Mouse (Mus musculus) lung, postnatal 36 days (tissue): ENCODE measurements at regions not wholly inside any gene's neighbourhood (a gene's known extent, or its start where the extent isn't known, plus 50 kb on each side); places are given as distances from the start of the nearest gene placed in this dataset.
A peak's percentile ranks its signal among the peaks of the same experiment; 100 is the strongest.

Source experiments
- DNase-seq: peaks from one replicate; pipeline ENCODE4 v3.0.0; 2022; ENCODE audit warnings: mixed read lengths

DNA sequence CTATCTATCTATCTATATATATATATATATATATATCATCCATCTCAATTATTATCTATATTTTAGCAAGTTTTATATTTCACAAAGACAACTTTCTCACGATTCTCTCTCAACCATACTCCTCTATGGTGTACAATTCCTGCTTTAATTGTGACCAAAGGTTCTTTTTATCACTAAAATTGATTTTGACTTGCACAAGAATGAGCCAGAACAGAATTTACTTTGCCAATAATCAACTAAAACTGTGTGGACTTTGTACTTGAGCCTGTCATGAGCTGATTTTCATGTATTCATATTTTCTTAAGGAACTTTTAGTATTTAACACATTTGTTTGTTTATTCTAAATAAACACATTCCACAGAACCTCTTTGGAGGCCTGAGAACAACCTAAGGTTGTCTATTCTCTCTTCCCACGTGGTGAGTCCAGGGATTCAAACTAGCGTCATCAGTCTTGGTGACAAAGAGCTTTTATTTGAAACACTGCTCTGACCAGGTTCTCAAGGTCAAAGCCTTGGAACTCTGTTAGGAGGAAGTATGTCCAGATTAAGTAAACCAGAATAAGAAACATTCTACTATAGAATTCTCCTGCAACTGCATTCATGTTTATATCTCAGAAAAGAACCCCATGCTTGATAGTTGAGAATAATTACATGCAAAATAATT lies 207.7 kb downstream of the Gm11146 start:
- no peak for DNase-seq

DNA sequence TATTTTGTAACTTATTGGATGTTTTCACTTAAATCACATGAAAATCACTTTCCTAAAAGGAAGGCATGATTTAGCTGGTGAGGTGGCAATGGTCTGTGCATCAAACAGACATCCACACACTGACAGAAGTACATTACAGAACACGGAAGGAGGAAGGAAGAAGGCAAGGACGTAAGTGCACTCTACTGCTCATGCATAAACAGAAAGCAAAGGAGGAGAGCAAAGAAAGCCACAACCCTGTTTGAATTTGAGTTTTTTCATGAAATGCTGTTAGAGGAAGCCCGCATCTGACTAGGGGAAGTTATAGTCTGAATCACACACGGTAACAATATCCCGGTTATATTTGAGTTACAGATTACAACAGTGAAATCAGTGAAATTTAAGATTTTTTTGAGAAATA lies 208.4 kb downstream of the Gm11146 start:
- DNase-seq = no peak

DNA sequence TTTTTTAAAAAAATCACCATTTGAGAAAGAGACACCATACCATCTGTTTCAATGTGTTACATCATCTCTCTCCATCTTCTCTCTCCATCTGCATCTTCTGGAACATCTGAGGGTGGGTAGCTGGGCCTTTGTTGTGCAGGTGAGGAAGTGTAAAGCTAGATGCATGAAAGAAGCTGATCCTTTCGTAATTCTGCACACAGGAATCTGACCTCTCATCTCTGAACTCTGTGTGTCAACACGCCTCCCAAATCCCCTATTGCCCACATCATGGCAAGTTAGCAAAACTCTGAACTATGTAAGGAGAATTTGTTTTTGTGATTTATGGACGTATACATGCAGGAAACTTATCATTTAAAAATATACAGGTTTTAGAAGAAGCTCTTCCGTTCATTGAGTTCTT lies 209.7 kb downstream of the Gm11146 start:
- DNase-seq = no peak

DNA sequence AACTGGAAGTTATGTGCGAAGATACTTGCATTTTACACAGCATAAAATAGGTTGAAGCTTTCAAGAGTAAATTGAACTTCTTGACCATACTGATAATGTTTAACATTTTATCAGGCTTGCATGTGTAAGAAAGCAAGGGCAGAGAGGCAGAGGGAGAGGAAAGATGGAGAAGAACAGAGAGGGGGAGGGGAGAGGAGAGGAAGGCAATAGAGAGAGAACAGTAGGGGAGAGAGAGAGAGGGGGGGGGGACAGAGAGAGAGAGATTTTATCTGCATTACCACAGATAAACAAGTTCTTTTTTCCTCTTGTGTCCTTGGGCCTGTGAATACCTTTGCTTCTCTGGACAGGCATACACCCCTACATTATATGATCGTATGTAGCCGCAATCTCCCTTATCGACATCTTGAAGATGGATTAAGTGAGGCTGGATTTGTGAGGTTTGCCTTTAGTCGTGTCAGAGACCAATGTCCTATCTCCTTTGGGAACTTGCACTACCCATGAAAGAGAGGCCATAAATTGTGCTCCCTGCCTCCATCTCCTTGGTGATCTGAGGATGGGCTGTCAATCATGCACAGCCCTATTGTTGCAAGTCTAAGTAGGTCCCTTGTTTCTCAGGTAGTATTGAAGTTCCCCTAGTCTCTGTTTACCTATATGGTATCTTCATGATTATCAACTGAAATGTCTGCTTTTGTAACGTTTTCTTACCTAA lies 217.7 kb downstream of the Gm11146 start:
- no peak for DNase-seq

DNA sequence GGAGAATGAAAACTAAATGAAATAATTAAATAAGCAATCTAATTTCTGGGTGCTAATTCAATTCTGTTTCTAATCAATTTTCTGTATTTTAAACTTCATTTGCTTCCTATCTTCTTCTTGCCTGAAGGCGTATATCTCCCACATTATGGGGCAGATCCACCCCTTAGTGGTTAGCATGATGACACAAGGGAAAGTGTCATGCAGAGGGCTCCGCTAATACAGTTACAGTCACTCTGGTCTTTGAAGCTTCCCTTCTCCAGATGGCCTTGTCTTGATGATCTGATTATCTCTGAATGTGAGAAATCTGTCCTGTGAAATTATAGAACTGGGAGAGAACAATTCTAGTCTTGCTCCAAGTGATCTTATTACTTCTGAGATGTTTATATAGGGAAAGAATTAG lies 219.1 kb downstream of the Gm11146 start:
- DNase-seq = no peak

DNA sequence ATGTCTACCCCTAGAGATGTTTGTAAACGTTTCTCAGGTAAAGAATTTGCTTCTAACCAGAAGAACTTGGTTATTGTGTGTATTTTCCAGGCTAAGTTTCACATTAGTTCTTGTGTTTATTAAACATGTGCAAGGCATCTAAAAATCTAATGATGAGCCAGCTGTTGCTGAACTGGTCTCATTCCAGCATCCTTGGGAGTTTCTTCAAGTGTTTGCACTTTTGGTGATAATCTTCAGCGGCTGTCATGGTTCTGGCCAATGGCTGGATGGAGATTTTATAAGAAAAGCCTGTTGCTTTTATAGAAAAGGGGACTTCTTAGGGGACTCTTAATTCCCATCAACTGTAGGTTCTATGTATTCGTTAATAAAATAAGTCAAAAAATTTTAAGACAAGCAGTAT lies 229.1 kb downstream of the Gm11146 start:
- peak; percentile 20 for DNase-seq

DNA sequence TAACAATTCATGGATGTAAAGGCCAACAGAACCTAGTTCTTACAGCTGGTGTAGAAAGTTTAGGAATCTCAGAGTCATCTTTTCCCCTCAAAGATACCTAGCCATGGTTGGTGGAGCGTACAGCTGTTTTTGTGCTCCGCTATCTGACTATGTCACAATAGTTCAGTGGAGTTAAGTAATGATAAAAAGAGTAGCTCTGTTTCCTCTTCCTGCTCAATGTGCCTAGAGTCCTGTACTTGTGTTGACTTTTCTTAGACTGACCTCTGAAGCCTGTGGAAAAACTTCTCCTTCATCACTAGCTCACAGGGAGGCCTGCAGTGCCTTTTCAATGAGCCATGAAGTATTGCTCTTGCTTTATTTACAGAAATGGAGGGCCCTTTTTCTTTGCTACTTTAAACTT lies 232.1 kb downstream of the Gm11146 start:
- DNase-seq = peak; percentile 7

DNA sequence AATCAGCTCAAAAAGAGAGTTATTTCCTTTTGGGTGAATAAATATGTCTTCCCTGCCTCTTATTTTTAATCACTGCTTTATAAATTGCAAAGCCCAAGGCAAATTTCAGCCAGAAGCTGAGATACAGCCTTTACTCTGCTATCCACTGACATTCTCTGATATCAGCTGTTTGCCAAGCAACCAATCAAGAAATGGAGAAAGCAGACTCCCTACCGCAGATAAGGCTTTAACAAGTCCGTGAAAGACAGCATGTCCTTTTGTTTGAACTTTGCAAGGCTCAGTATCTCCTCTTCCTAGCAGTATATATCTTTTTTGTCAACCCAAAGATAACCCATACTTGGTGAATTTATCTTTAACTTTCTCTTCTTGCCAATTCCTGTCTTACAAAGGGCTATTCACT lies 236.6 kb downstream of the Gm11146 start:
- no peak for DNase-seq

DNA sequence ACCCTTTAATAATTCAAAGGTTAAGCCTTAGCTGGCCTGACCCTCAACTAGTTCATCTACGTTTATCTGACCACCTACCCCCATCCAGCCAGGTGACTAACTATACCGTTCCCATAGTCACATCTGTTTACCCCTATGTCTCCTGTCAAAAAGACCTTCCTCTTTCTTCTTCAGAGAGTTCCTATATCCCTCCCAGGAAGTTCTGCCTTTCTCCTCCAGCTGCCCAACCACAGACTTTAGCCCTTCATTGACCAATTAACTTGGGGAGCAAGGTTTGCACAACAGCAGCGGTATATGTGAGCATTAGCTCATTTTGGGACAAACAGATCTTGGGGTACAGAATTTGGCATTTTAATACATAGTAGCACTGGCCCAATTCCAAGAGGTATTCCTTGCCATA lies 237.5 kb downstream of the Gm11146 start:
- no peak for DNase-seq

DNA sequence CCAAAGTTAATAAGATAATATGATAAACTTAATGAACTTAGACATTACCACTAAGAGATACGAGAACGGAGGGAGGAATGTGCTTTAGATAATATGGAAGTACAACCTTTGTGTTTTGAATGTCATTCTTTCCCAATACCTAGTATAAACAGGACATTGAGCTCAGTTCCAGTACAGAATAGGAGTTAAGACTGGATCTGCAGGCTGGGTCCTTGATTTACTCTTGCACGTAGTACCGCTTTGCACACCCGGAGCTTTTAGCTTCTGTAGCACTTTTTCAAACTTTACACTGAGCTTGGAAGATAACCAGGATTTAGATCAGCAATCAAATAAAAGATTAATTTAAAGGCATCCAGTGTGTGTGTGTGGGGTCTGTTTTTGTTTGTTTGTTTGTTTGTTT lies 242.7 kb downstream of the Gm11146 start:
- no peak for DNase-seq

DNA sequence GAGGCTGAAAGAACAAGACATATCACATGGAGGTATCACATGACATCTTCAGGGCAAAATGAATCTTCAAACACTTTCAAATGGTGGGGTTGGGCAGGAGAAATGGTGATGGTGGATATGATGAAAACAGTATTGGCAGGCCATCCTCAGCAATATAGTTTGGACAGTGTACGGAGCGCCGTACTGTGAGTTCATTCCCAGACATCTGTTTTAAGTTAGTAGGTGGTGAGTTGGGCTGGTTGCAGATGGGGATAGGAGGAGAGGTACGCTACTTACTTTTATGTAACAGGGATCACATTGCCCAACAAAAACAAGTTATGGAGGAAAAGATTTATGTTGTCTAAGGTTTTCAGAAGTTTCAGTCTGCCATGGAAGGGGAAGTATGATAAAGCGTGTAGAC lies 246.6 kb downstream of the Gm11146 start:
- no peak for DNase-seq

DNA sequence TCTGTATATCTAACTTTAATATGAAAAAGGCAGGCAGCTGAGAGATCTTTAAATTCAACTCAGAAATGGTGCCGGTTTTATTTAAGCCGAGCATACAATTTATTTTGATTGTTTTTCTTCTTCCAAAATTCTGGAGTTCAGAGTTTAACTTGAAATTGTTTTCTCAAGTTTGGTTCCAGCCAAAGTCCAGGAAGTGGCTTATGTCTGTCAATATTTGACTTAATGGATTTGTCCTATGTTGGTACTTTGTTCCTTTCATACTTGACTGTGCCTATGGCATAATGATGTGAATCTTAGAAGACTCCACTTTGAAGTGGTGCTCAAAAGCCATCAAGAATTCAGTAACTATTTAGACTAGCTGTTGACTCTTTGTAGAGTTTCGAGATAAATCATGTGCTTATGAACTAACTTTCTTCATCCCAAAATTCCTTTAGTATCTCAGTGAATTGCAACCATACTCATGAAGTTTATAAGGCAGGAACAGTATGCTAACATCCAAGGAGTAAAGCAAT lies 247.6 kb downstream of the Gm11146 start:
- DNase-seq = peak; percentile 22

DNA sequence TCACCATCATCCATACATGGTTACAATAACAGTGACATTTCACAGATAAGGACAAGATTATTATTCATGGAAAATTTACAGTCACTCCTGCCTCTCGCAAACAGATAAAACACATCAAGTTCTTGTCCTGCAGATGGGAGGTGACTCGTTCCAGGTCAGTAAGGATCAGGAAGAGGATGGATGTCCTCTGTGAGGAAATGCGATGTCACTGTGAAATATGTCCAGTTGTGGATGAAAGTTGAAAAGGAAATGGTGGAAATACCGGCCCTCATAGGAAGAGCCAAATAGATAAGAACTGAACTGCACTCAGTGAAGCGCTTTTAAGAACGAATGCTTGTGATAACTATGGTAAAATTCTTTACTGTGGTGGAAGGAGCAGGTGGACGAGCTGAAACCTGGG lies 255.8 kb downstream of the Gm11146 start:
- DNase-seq = peak; percentile 6

DNA sequence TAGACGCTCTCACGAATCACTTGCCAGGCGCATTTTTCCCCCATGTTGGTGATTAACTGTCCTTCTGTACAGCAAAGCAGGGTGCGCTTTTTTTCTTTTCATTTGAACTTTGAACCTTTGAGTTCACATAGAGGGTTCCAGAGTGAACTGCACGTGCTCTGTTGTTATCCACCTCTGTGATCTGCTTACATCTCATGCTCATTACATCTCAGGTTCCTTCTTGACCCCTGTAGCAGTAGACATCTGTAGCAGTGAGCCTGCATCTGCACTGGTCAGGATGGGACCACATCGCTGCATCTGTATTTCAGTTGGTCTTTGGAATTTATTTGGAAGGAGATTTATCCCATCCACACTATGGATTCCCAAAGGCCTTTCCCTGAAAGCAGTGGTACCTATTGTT lies 269.6 kb downstream of the Gm11146 start:
- no peak for DNase-seq

DNA sequence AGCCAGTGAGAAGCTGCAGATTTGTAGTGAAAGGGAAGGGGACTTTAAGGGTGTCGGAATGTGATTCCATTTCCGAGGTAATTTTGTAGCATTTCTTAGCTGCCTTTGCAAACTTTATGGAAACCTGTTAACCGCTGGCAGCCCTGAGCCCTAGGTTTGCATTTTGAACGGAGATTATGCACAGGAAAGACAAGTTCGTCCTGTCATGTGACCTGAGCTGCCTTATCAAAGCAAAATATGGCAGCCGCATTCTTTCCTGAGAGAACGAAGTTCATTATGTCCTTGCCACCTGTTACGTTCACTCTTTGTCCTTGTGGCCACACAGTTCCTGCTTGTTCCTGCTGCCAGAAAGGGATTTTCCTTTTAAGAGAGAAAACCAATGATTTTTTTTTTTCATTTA lies 270.9 kb downstream of the Gm11146 start:
- peak; percentile 64 for DNase-seq

DNA sequence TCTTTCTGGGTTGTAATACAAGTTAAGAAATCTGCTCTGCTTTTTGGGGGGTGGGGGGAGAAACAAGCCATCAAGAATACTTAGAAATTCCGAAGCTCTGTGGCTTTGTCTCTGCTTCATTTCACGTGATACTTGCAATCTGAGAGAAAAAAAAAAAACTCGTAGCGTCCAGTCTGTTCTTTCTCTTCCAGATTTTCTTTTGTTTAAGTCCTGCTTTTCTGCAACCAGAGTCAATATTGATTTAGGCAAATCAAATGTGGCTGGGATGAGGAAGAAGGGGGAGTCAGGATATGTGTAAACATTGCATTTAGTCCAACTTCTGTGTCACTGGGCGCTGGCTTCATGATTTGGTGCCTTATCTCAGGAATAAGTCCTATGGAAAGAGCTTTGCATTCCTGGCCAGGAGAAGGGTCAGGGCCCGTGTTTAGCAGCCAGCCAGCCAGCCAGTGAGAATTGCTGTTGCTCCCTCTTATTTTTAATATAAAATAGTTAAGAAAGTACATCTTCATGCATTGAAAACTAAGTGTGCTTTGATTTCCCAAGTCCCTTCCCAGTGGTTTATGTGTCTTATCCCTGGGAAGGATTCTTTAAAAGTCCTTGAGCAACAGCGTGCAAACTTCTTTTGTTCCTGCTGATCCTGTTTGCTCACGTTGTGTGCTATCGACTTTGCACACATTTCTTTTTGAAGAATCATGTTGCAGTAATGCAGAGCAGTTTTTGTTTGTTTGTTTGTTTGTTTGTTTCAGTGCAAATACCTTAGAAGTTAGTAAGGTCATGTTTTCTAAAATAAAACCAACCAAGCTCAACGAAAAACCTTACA lies 272.0 kb downstream of the Gm11146 start:
- peak; percentile 61 for DNase-seq

DNA sequence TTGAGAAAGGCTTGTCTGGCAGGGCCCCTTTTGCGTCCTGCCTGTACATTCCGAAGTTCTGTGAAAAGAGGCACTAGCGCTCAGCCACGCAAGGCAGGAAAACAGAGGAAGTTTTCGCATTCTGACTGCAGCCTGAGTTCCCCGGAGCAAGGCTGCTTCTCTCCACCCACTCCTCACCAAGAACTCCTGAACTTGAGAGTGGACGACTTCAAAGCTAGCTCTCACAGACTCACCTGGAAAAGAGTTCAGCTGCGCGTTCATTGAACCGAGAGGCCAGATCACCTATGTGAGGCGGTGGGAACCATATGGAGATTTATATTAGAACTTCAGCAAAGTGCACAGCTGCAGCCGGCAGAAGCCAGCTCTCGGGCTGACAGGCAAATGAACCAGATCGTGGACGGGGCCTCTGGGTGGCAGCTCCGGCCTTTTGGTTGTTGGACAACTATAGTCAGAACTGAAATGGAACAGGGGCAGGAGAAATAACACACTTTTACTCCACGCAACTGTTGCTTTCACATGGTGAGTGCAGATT lies 272.7 kb downstream of the Gm11146 start:
- peak; percentile 58 for DNase-seq

DNA sequence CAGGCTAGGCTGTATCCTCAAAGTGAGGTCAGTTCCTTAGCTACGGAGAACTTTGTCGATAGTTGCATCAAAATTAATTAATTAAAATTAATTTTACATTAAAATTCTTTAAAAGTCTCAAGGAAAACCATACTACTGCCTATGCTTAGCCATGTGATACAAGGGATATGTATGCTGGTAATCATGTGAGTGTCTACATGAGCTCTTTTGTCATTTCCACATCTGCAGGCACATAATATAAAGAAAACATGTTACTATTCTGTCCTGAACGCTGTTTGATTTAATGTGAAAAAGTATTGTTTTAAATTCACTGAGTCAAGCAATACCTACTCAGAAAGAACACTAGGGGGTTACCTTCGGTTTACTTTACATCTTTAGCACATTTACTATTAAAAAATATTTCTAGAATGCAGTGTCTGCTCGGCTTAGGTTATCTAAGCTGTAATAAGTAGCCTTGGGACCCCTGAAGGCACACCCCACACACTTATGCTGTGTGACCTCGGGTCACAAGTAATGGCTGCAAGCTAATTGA lies 273.2 kb downstream of the Gm11146 start:
- DNase-seq = no peak

DNA sequence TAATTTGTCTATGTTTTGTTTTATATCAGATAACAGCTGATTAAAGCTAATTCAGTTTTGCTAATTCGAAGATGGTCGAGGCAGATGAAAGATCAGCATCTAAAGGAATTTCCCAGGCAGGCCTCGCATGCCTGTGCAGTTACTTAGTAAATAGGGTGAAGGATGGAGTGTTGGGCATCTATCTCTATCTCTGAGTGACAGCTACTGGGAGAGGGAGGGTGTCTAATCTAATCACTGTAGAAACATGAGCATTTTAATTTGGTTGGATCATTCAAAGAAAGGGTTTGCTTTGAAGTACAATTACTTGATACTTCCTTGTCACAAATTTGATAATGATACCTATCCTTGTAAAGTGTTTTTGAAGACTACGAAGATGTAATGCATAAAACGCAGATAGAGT lies 273.8 kb downstream of the Gm11146 start:
- DNase-seq = no peak

DNA sequence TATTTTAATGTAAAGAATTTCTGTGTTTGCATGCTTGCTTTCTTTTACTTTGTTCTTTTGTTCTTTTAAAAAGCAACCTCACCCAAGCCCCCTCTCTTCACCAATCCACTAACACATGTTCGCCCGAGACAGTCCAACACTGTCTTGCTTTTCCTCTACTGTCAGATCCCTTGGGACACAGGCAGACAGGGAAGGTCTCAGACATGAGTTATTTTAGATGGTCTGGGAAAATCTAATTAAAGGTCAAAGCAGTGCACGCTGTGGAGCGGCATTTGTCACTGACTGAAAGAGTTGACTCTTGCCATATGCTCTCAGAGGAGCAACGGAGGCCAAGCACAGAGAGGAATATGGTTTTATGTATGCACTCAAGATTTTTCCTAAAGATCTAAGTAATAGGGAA lies 279.6 kb downstream of the Gm11146 start:
- DNase-seq = no peak

DNA sequence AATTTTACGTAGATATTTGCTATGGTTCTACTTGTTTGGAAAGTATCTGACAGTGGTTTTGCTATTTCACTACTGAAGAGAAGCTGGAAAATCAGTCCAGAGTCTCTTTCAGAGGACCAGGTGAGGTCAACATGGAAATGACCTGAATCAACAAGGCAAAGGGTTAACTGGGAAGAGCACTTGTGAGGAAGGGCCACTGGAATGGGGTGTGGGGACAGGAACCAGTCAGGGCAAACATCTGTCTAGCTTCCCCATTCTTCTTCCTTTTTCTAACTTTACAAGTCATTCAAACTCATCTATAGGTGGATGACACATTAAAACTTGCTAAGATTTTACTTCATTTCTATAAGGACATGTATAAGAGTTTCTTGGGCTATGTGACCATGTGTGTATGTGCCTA lies 283.7 kb downstream of the Gm11146 start:
- no peak for DNase-seq

DNA sequence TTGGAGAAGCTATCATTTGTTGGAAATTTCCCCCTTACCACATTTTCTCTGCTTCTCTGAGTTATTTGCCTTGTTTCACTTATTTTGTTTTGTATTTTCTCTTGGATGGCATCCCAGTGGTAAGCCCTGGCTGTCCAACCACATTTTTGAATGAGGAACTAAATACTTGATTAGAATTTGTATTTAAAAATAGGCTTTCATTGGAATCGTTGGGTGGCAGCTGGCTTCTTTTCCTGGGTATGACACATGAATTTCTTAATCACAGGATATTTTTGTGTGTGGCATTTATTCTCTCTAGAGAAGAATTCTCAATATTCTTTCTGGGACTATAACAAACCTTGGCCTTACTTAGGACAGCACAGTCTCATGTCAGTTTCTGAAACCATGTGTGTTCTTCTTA lies 286.5 kb downstream of the Gm11146 start:
- DNase-seq = no peak

DNA sequence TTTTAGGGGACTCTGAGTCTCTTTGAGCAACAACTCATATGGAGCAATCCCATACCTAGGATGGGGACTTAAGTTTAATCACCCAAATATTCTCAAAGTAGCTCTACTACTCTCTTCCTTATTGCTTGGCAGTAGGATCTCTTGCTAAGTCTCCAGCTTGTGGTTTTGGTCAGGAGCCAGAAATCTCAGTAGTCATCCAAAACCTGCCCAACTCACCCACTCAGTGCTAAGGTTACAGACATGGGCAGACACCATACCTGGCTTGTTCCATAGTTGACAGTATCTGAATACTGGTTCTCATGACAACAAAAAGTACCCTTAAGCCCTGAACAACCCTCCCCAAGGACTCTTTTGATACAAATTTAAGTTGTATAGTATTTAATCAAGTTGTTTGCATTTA lies 288.7 kb downstream of the Gm11146 start:
- no peak for DNase-seq
